Mouse (Mus musculus) liver, adult 2 months (tissue): ENCODE results near the gene Rnf34.

ENCODE experiments used
- CTCF ChIP-seq: fragments of 200-500 bp; IDR thresholded peaks from 2 replicates; pipeline ENCODE4 v1.5.1; 2011; ENCODE audit warnings: low read depth, low read length, control low read depth
- POLR2A ChIP-seq: fragments of 200-500 bp; IDR thresholded peaks from 2 replicates; pipeline ENCODE4 v1.6.1; 2011; ENCODE audit warnings: low read length, control low read depth; ENCODE audit not compliant: insufficient read depth; ENCODE audit errors: extremely low read depth

DNA sequence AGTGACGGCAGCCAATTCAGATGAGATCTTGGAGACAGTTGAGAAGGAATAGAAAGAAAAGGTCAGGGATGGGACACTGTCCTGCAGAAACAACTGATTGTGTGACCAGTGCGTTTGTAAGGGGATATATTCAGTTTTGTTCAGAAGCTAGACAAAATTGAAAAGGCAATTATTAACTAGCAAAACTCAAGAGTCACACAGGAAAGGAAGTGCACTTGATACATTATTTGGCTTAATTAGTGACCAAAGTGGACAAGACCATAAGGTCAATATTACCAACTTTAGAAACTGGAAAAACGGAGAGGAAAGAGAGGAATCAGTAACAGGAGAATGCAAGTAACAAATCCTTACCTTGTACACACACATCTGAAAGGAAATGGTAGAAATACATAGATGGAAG, 26.8 kb downstream of the Rnf34 start:
- TF ChIP-seq POLR2A: no peak
- no peak for TF ChIP-seq CTCF
